Mouse (Mus musculus) cerebellum, adult (tissue): ENCODE measurements around the gene Nfatc4.

Source experiments
- ATAC-seq: cut with Nextera tagmentation; 2 replicates; pipeline ENCODE4 v1.9.2; 2017; ENCODE audit warnings: mild to moderate bottlenecking, moderate library complexity, mixed read lengths; ENCODE audit not compliant: insufficient number of reproducible peaks, low FRiP score, low TSS enrichment

Nfatc4 gene

GRCm38 (mm10) chr14:55850885-55851284 lies 27.9 kb downstream of the Nfatc4 start:
- ATAC-seq, result no peak

GRCm38 (mm10) chr14:55852646-55853551 lies 30.0 kb downstream of the Nfatc4 start:
- no peak for ATAC-seq

GRCm38 (mm10) chr14:55853621-55854285 lies 30.8 kb downstream of the Nfatc4 start, which contains the start of gene Nynrin:
Gene Nynrin, plus strand, starts transcription at chr14:55854010.
- no peak for ATAC-seq

GRCm38 (mm10) chr14:55854406-55855100 lies 31.6 kb downstream of the Nfatc4 start:
- ATAC-seq, result no peak

- ATAC-seq, result no peak
Measured at GRCm38 (mm10) chr14:55855101-55855561, 32.2 kb downstream of the Nfatc4 start.

GRCm38 (mm10) chr14:55857588-55857987 lies 34.6 kb downstream of the Nfatc4 start:
- no peak for ATAC-seq

- ATAC-seq, result no peak
Measured at GRCm38 (mm10) chr14:55862186-55862585, 39.2 kb downstream of the Nfatc4 start.

GRCm38 (mm10) chr14:55862970-55863369 lies 40.0 kb downstream of the Nfatc4 start:
- ATAC-seq, result no peak

GRCm38 (mm10) chr14:55863773-55864172 lies 40.8 kb downstream of the Nfatc4 start:
- peak; percentile 39; the same call in 1 of the 2 replicates for ATAC-seq

GRCm38 (mm10) chr14:55866962-55867361 lies 44.0 kb downstream of the Nfatc4 start:
- ATAC-seq, result no peak

- no peak for ATAC-seq
Measured at GRCm38 (mm10) chr14:55868230-55869026, 45.5 kb downstream of the Nfatc4 start.

GRCm38 (mm10) chr14:55869538-55869937 lies 46.6 kb downstream of the Nfatc4 start:
- ATAC-seq, result no peak

GRCm38 (mm10) chr14:55872039-55872438 lies 49.1 kb downstream of the Nfatc4 start:
- no peak for ATAC-seq

GRCm38 (mm10) chr14:55872551-55872950 lies 49.6 kb downstream of the Nfatc4 start:
- ATAC-seq, result no peak

GRCm38 (mm10) chr14:55873242-55873713 lies 50.3 kb downstream of the Nfatc4 start:
- no peak for ATAC-seq

- ATAC-seq, result peak; percentile 74
Measured at GRCm38 (mm10) chr14:55873714-55874683, 51.1 kb downstream of the Nfatc4 start.

- no peak for ATAC-seq
Measured at GRCm38 (mm10) chr14:55877469-55878315, 54.7 kb downstream of the Nfatc4 start.
